Mouse (Mus musculus) gastrocnemius, postnatal 14 days (tissue): ENCODE data around the gene Rsph14. TPM values are rescaled to one million over a fixed set of nuclear protein-coding genes. Genes with fewer than 3 reads are reported as not detected.

Experiments
- DNase-seq: peaks from one replicate; pipeline ENCODE4 v3.0.0; 2021; ENCODE audit warnings: mixed read lengths
- intact Hi-C: fragments of 180-260 bp; cut with DNase I; formaldehyde crosslinking; loops from one replicate; pipeline ENCODE4 v1.15.1; 2025; ENCODE audit warnings: low total_unique reads
- total RNA-seq, 2 experiments: library from RNA; stranded (reverse); gene quantifications; 2 replicates each; pipeline ENCODE4 v1.2.3; 2021

The Rsph14 gene
- total RNA-seq, 2 experiments from 2014 or later: not detected

GRCm38 (mm10) chr10:74940795-74941194, 91.6 kb downstream of the Rsph14 start:
- no peak for DNase-seq
- intact Hi-C loops: no loop called here

- intact Hi-C loops: loop anchor here (5.0 kb wide), 1 partner anchor 213 kb away; no protein-coding TSS in a partner anchor
- no peak for DNase-seq
These were observed 93.1 kb downstream of the Rsph14 start for GRCm38 (mm10) chr10:74939300-74939699.

GRCm38 (mm10) chr10:74938410-74938809, 94.0 kb downstream of the Rsph14 start:
- no peak for DNase-seq
- intact Hi-C loops: loop anchor here (5.0 kb wide), 1 partner anchor 214 kb away; no protein-coding TSS in a partner anchor

- no peak for DNase-seq
- intact Hi-C loops: loop anchor here (5.0 kb wide), 1 partner anchor 215 kb away; no protein-coding TSS in a partner anchor
These were observed 95.2 kb downstream of the Rsph14 start for GRCm38 (mm10) chr10:74937003-74937790.

GRCm38 (mm10) chr10:74935016-74935415, 97.4 kb downstream of the Rsph14 start:
- DNase-seq: no peak
- intact Hi-C loops: loop anchor here (5.0 kb wide), 1 partner anchor 217 kb away; no protein-coding TSS in a partner anchor

- DNase-seq: no peak
- intact Hi-C loops: no loop called here
These were observed 97.9 kb downstream of the Rsph14 start for GRCm38 (mm10) chr10:74934521-74934920.

GRCm38 (mm10) chr10:74933548-74934190, 98.7 kb downstream of the Rsph14 start:
- no peak for DNase-seq
- intact Hi-C loops: loop anchor here (2.0 kb wide), 1 partner anchor 87 kb away; no protein-coding TSS in a partner anchor

- no peak for DNase-seq
- intact Hi-C loops: loop anchor here (2.0 kb wide), 1 partner anchor 88 kb away; no protein-coding TSS in a partner anchor
These were observed 99.9 kb downstream of the Rsph14 start for GRCm38 (mm10) chr10:74932487-74932886.

- intact Hi-C loops: loop anchor here (2.0 kb wide), 1 partner anchor 89 kb away; no protein-coding TSS in a partner anchor
- no peak for DNase-seq
These were observed 100.8 kb downstream of the Rsph14 start for GRCm38 (mm10) chr10:74931631-74932030.

- no peak for DNase-seq
- intact Hi-C loops: no loop called here
These were observed 101.8 kb downstream of the Rsph14 start for GRCm38 (mm10) chr10:74930541-74930940.

GRCm38 (mm10) chr10:74929578-74929977, 102.8 kb downstream of the Rsph14 start:
- no peak for DNase-seq
- intact Hi-C loops: no loop called here

GRCm38 (mm10) chr10:74928276-74928675, 104.1 kb downstream of the Rsph14 start:
- DNase-seq: no peak

GRCm38 (mm10) chr10:74925324-74925723, 107.1 kb downstream of the Rsph14 start:
- DNase-seq: no peak
- intact Hi-C loops: no loop called here

More at GRCm38 (mm10) chr10:74928276-74928675, 104.1 kb downstream of the Rsph14 start:
- intact Hi-C loops: no loop called here

GRCm38 (mm10) chr10:74924274-74924673, 108.1 kb downstream of the Rsph14 start:
- intact Hi-C loops: no loop called here
- no peak for DNase-seq

GRCm38 (mm10) chr10:74922763-74923162, 109.6 kb downstream of the Rsph14 start:
- no peak for DNase-seq
- intact Hi-C loops: no loop called here

- no peak for DNase-seq
These were observed 110.8 kb downstream of the Rsph14 start for GRCm38 (mm10) chr10:74921614-74922013.

GRCm38 (mm10) chr10:74920853-74921567, 111.4 kb downstream of the Rsph14 start:
- intact Hi-C loops: no loop called here
- DNase-seq: no peak

More at GRCm38 (mm10) chr10:74921614-74922013, 110.8 kb downstream of the Rsph14 start:
- intact Hi-C loops: no loop called here

GRCm38 (mm10) chr10:74919277-74919676, 113.1 kb downstream of the Rsph14 start:
- no peak for DNase-seq
- intact Hi-C loops: no loop called here

GRCm38 (mm10) chr10:74908431-74908830, 124.0 kb downstream of the Rsph14 start:
- intact Hi-C loops: no loop called here
- no peak for DNase-seq
